Mouse (Mus musculus) midbrain, embryonic 15.5 days (tissue): ENCODE results near the gene Ccdc7a. TPM values are rescaled to one million over a fixed set of nuclear protein-coding genes. Genes with fewer than 3 reads are reported as not detected.
"Not testable (repeated sequence)": the region's sequence is repeated elsewhere in the genome, so short reads cannot be mapped to it uniquely, and the experiment has no call there.

ENCODE experiments used
- ATAC-seq: fragments of 200-750 bp; cut with Nextera tagmentation; replicated peaks from 2 replicates; pipeline ENCODE4 v1.8.0; 2017; ENCODE audit warnings: moderate TSS enrichment
- H3K27ac ChIP-seq: fragments of 300-500 bp; sonication (generic); 2 replicates; pipeline ENCODE4 v1.5.1; 2015; ENCODE audit warnings: mild to moderate bottlenecking, inconsistent platforms
- H3K27me3 ChIP-seq: fragments of 300-500 bp; sonication (generic); replicated peaks from 2 replicates; pipeline ENCODE4 v1.6.1; 2015; ENCODE audit warnings: inconsistent platforms
- H3K36me3 ChIP-seq: fragments of 300-500 bp; sonication (generic); replicated peaks from 2 replicates; pipeline ENCODE4 v1.6.1; 2015; ENCODE audit warnings: inconsistent platforms
- H3K4me1 ChIP-seq: fragments of 300-500 bp; sonication (generic); 2 replicates; pipeline ENCODE4 v1.6.1; 2015; ENCODE audit warnings: inconsistent platforms
- H3K4me2 ChIP-seq: fragments of 300-500 bp; sonication (generic); 2 replicates; pipeline ENCODE4 v1.6.1; 2015; ENCODE audit warnings: inconsistent platforms, mild to moderate bottlenecking, moderate library complexity
- H3K4me3 ChIP-seq: fragments of 300-500 bp; sonication (generic); 2 replicates; pipeline ENCODE4 v1.5.1; 2015; ENCODE audit warnings: mild to moderate bottlenecking, inconsistent platforms
- H3K9ac ChIP-seq: fragments of 300-500 bp; sonication (generic); 2 replicates; pipeline ENCODE4 v1.6.1; 2015; ENCODE audit warnings: mild to moderate bottlenecking, inconsistent platforms
- H3K9me3 ChIP-seq: fragments of 300-500 bp; sonication (generic); 2 replicates; pipeline ENCODE4 v1.6.1; 2016; ENCODE audit warnings: inconsistent platforms
- WGBS: fragments of 180-500 bp; shearing (Covaris S2); methylation state at CpG from one replicate; pipeline ENCODE4 v1.1.7; 2015; ENCODE audit warnings: mixed read lengths; 5-methylcytosine and 5-hydroxymethylcytosine counted together
- polyA plus RNA-seq: library from polyadenylated mRNA; unstranded; fragments of >200 nt; fragmentation: Nextera tagmentation; extraction: Ambion mirVana; gene quantifications from 2 replicates; pipeline ENCODE4 v1.2.1, GENCODE M21; 2015

Ccdc7a gene
- polyA plus RNA-seq: not detected in 2 replicates

- ATAC-seq: not testable (repeated sequence)
Measured at GRCm38 (mm10) chr8:129065417-129065816, at the start of gene Ccdc7a. Ccdc7a (minus strand) TSS chr8:129065517.

GRCm38 (mm10) chr8:129066834-129067233, 1.5 kb upstream of the Ccdc7a start, which contains the start of gene Ccdc7b:
Ccdc7b (plus strand) TSS chr8:129067134.
- H3K36me3 ChIP-seq, H3K27me3 ChIP-seq, ATAC-seq, H3K9me3 ChIP-seq, H3K9ac ChIP-seq, H3K4me3 ChIP-seq, H3K4me1 ChIP-seq, H3K27ac ChIP-seq, H3K4me2 ChIP-seq: not testable (repeated sequence)
- 78% methylated on average over 1 of the region's 10 CpGs for WGBS

More at GRCm38 (mm10) chr8:129065417-129065816, at the start of gene Ccdc7a:
- not testable (repeated sequence) for H3K4me3 ChIP-seq, H3K27me3 ChIP-seq, H3K9me3 ChIP-seq, H3K4me2 ChIP-seq, H3K36me3 ChIP-seq, H3K27ac ChIP-seq, H3K9ac ChIP-seq, H3K4me1 ChIP-seq
- WGBS: 94% methylated on average over 2 of the region's 11 CpGs

- Histone ChIP-seq H3K36me3 (no peaks in the 10 kb centered on the region), H3K4me2 (no peak overlapping the region), H3K27me3 (no peaks in the 10 kb centered on the region), H3K9ac (no peak overlapping the region), H3K27ac (no peak overlapping the region), H3K9me3 (no peaks in the 10 kb centered on the region), H3K4me3 (no peak overlapping the region), H3K4me1 (no peaks in the 10 kb centered on the region)
- WGBS: 90% methylated on average over 1 of the region's 1 CpGs
- ATAC-seq: no peak
Measured at GRCm38 (mm10) chr8:128991389-128991788, 73.9 kb downstream of the Ccdc7a start.

- H3K4me3 ChIP-seq, H3K36me3 ChIP-seq, H3K9me3 ChIP-seq, H3K4me2 ChIP-seq, H3K27ac ChIP-seq, H3K4me1 ChIP-seq, H3K9ac ChIP-seq, H3K27me3 ChIP-seq, ATAC-seq: not testable (repeated sequence)
- 81% methylated on average over 11 of the region's 11 CpGs for whole genome bisulfite sequencing
Measured at GRCm38 (mm10) chr8:128948941-128949340, 116.4 kb downstream of the Ccdc7a start.

- peak; percentile 81 for ATAC-seq
- H3K4me1 ChIP-seq, H3K27ac ChIP-seq, H3K4me3 ChIP-seq, H3K9ac ChIP-seq, H3K27me3 ChIP-seq, H3K36me3 ChIP-seq, H3K9me3 ChIP-seq: not testable (repeated sequence)
- H3K4me2 ChIP-seq: peak overlapping the region; percentile 31
- 1% methylated on average over 6 of the region's 6 CpGs for WGBS
Measured at GRCm38 (mm10) chr8:128941022-128941641, 124.2 kb downstream of the Ccdc7a start.

- WGBS: 65% methylated on average over 4 of the region's 4 CpGs
- H3K36me3 ChIP-seq: no peaks in the 10 kb centered on the region
- no peak overlapping the region for H3K4me3 ChIP-seq
- no peak for ATAC-seq
- no peak overlapping the region for H3K4me2 ChIP-seq
- H3K4me1 ChIP-seq: no peaks in the 10 kb centered on the region
- no peaks in the 10 kb centered on the region for H3K27me3 ChIP-seq
- no peak overlapping the region for H3K27ac ChIP-seq
- H3K9ac ChIP-seq: no peak overlapping the region
- H3K9me3 ChIP-seq: no peaks in the 10 kb centered on the region
Measured at GRCm38 (mm10) chr8:128933446-128933845, 131.9 kb downstream of the Ccdc7a start.

GRCm38 (mm10) chr8:128882719-128883118, 182.6 kb downstream of the Ccdc7a start:
- H3K4me2 ChIP-seq: no peak overlapping the region
- no peaks in the 10 kb centered on the region for H3K27me3 ChIP-seq
- no peak for ATAC-seq
- H3K4me1 ChIP-seq: no peaks in the 10 kb centered on the region
- no peaks in the 10 kb centered on the region for H3K36me3 ChIP-seq
- WGBS: 61% methylated on average over 3 of the region's 3 CpGs
- no peaks in the 10 kb centered on the region for H3K9me3 ChIP-seq
- H3K27ac ChIP-seq: no peak overlapping the region
- H3K4me3 ChIP-seq: no peak overlapping the region
- H3K9ac ChIP-seq: no peak overlapping the region

DNA sequence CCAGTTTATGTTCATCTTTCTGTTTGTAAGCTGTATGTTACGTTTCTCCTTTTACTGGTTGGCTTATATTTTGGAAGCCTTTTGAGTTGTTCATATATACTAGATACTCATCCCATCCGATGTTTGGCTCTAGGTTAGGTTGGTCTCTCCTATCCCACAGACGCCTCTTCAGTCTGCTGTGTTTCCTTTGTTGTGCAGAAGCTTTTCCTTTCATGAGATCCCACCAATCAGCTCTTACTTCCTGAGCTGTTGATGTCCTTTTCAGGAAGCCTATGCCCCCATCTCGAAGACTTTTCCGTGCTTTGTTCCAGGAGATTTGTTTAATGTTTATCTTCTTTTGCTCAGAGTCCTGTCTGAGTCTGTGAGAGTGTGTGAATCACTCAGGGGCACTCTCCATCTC, 221.6 kb downstream of the Ccdc7a start:
- 57% methylated on average over 5 of the region's 5 CpGs for WGBS
- H3K9me3 ChIP-seq: no peaks in the 10 kb centered on the region
- no peak overlapping the region for H3K9ac ChIP-seq
- H3K4me3 ChIP-seq: no peak overlapping the region
- no peaks in the 10 kb centered on the region for H3K27me3 ChIP-seq
- H3K4me1 ChIP-seq: no peaks in the 10 kb centered on the region
- no peak overlapping the region for H3K27ac ChIP-seq
- no peak overlapping the region for H3K4me2 ChIP-seq
- H3K36me3 ChIP-seq: no peaks in the 10 kb centered on the region
- no peak for ATAC-seq

GRCm38 (mm10) chr8:128812521-128812920, 252.8 kb downstream of the Ccdc7a start:
- H3K27ac ChIP-seq: no peak overlapping the region
- no peak for ATAC-seq
- WGBS: 86% methylated on average over 4 of the region's 4 CpGs
- no peak overlapping the region for H3K9ac ChIP-seq
- no peaks in the 10 kb centered on the region for H3K36me3 ChIP-seq
- H3K4me1 ChIP-seq: no peaks in the 10 kb centered on the region
- H3K9me3 ChIP-seq: no peaks in the 10 kb centered on the region
- H3K27me3 ChIP-seq: no peaks in the 10 kb centered on the region
- no peak overlapping the region for H3K4me2 ChIP-seq
- no peak overlapping the region for H3K4me3 ChIP-seq

DNA sequence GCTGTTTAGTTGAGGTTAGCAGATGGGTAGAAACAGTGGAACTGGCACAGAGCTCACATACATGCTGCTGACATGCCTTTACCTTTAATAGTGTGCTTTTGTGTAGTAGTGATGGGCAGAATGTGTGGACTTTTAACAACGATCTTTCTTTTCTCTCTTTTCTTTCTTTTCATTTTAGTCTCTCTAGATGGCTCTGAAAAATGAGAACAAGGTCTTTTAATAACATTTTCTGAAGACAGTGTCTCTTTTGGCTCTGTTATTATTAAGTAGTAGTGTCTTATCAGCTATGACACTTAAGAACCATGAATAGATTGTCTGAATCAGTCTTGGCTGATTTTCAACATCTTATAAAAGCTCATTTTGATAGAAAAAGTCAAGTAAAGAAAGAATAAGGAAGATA, 266.7 kb downstream of the Ccdc7a start, which contains the start of gene Gm3952:
Gene Gm3952 (minus strand): TSS at position 101 of the 400 bp plus-strand sequence.
- Histone ChIP-seq H3K4me1 (no peaks in the 10 kb centered on the region), H3K36me3 (no peaks in the 10 kb centered on the region), H3K9ac (no peak within 1 kb of the TSS), H3K4me2 (no peak within 1 kb of the TSS), H3K27me3 (no peaks in the 10 kb centered on the region), H3K9me3 (no peaks in the 10 kb centered on the region), H3K27ac (no peak within 1 kb of the TSS), H3K4me3 (no peak within 1 kb of the TSS)
- WGBS: 84% methylated on average over 1 of the region's 1 CpGs
- no peak for ATAC-seq

DNA sequence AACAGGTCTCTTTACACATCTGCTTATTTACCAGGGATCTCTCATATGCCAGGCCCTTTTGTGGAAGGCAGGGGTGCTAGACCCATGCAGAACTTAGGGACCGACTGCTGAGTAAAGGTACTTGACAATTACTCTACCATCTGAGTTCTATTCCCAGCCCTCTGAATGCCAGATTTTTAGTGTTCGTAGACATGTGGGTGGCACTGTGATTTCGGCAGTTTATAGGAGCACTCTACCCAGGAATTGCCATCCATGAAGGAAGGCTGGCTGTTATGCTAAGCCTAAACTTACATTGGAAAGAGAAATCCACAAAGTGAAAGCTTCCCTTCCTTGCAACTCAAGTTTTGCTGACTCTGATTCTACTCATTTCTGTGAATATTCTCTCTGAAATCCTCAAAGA, 329.6 kb downstream of the Ccdc7a start:
- Histone ChIP-seq H3K4me3 (no peak overlapping the region), H3K9ac (no peak overlapping the region), H3K4me2 (no peak overlapping the region), H3K27me3 (no peaks in the 10 kb centered on the region), H3K36me3 (peaks cover 9% of the 10 kb centered on the region; the same call in 1 of the 2 replicates), H3K27ac (no peak overlapping the region), H3K4me1 (peaks cover 8% of the 10 kb centered on the region; the same call in 1 of the 2 replicates), H3K9me3 (no peaks in the 10 kb centered on the region)
- 98% methylated on average over 3 of the region's 3 CpGs for WGBS
- ATAC-seq: no peak

- Histone ChIP-seq H3K27me3 (no peaks in the 10 kb centered on the region), H3K4me2 (no peak overlapping the region), H3K9ac (no peak overlapping the region), H3K4me1 (peaks cover 8% of the 10 kb centered on the region; the same call in 1 of the 2 replicates), H3K27ac (no peak overlapping the region), H3K9me3 (no peaks in the 10 kb centered on the region), H3K4me3 (no peak overlapping the region), H3K36me3 (peaks cover 9% of the 10 kb centered on the region; the same call in 1 of the 2 replicates)
- no peak for ATAC-seq
- 98% methylated on average over 3 of the region's 3 CpGs for WGBS
Measured at GRCm38 (mm10) chr8:128734118-128734517, 331.2 kb downstream of the Ccdc7a start.

GRCm38 (mm10) chr8:128732254-128732653, 333.1 kb downstream of the Ccdc7a start:
- Histone ChIP-seq H3K4me1 (peaks cover 8% of the 10 kb centered on the region; the same call in 1 of the 2 replicates), H3K9me3 (no peaks in the 10 kb centered on the region), H3K4me2 (no peak overlapping the region), H3K27me3 (no peaks in the 10 kb centered on the region), H3K27ac (no peak overlapping the region), H3K36me3 (peaks cover 9% of the 10 kb centered on the region; the same call in 1 of the 2 replicates), H3K4me3 (no peak overlapping the region), H3K9ac (no peak overlapping the region)
- peak; percentile 81 for ATAC-seq
- 19% methylated on average over 2 of the region's 2 CpGs for WGBS
